Mouse (Mus musculus) cerebellum, adult 11-12 months (tissue): ENCODE measurements around the gene Ngfr.
"Not testable (repeated sequence)": the region's sequence is repeated elsewhere in the genome, so short reads cannot be mapped to it uniquely, and the experiment has no call there.

Source experiments
- DNase-seq: peaks from one replicate; pipeline ENCODE4 v3.0.0; 2022

The Ngfr gene

DNA sequence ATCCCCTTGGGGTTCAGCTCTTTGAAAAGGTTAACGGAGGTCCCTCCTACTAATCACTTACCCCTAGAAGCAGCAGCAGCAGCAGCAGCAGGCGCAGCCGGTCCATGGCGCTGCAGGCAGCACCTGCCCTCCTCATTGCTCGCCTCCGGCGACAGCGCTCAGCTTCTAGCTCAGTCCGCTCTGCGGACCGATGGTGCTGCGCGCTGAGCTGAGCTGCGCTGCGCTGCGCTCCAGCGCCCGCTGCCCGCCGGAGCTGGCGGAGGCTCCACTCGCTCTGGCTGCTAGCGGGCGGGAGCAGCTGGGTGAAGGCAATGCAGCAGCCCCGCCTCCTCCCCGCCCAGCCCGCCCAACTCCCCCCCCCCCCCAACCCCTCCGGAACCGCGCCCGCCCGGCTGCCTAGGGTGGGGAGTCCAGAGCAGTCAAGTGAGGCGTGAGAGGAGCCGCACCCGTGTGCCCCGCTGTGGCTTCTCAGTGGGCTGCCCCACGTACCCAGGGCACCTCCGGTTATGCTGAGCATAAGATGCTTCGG, at the start of gene Ngfr:
Gene Ngfr, minus strand, starts transcription at position 313 of the 529 bp plus-strand sequence.
- DNase-seq = peak; percentile 10

DNA sequence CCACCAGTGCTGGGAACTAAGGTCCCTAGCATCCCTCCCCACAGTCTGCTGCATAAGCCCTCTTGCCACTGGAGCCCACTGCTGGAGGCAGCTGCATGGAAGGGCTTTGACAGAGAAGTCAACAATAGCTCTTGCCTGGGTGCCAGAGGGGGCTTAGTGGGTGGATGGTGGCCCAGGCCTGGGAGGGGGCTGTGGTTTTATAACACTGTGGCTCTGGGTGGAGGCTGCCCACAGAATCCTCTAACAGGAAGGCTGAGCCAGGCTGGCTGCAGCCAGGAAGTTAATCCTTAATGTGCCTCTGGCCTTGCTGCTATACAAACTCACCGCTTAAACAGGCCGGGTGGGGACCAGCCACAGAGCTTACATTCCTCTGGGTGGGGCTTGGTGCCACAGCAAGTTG, 47.5 kb upstream of the Ngfr start:
- DNase-seq = no peak

DNA sequence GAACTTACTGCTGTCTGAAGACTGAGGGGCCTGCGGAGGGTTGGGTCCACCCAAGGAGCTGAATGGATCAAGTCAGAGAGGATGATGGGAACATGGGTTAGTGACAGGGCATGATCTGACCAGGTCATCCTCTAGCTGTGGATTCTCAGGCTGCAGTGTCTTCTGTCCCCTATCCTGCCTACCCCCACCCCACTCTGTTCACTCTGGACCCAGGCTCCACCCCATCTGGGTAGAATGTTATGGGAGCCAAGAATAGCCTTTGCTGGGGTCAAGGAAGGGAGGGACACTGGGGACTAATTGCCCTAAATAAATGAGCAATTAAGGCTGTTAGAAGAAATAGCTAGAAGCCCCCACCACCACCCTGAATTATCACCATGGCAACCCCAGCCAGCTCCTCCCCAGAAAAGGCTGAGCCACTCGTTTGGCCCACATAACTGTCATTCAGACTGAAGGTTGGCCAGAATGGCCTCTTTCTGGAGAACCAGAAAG, 46.0 kb upstream of the Ngfr start:
- no peak for DNase-seq

DNA sequence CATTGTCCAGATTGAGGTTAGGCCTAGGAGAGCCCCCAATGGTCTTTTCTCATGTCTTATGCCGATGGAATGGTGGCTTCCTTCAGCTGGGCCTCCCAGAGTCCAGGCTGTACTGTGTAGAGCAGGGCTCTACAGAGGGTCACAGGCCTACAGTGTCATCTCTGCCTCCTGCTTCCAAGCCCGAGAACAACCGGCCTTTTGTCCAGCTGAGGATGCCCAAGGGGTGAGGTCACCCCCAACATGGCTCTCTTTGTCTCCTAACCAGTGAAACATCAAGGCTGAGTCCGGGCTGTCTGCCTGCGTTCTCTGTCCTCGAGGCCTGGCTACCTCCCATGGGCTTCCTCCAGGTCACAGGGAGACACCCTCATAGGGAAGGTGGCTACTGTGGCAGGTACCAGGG, 44.9 kb upstream of the Ngfr start:
- peak; percentile 17 for DNase-seq

DNA sequence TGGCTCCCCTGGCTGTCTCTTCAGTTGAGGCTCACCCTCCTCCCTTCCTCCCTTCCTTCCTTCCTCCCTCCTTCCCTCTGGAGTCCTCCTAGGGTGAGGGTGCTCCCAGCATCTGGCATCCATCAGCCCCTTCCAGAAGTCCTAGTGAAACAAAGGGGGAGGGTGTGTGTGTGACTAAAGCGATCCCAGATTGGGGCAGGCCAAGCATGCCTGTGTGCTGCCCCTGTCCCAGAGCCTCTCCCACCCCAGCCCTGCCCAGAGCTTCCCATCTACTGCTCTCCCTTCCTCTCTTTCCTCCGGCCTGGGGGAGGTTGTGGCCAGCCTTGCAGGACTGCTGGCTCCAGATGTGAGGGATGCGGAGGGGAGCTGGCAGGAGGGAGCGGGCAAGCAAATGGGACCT, 43.8 kb upstream of the Ngfr start:
- no peak for DNase-seq

DNA sequence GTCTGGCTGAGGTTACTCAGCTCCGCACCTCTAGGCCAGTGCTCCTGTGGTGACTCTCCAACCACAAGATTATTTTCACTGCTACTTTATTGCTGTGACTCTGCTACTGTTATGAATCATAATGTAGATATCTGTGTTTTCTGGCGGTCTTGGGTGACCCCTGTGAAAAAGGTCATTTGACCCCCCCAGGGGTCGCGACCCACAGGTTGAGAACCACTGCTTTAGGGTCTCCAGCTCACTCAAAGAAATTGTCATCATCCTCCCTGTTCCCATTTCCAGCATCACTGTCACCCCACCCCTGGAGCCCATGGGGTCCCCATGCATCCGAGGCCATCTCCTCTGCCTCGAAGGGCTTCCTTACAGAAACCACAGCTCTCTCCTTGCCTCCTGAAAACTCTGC, 43.0 kb upstream of the Ngfr start:
- no peak for DNase-seq

DNA sequence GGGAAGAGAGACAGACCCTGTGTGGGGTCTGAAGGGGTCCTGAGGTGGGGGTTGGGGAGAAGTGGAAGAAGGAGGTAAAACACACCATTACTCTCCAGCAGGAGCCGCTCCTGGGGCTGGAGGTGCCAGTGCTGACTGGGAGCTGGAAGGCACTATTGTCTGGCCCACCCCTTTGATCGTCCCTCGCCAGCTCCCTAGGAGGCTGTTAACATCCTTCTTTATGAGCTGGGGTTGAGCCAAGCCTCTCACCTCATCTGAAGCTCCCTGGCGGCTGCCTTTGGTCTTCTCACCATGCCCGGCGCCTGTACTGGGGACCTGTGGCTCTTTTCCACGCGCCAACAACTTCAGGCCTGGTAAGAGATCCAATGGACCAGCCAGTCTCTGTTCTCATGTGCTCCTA, 34.9 kb upstream of the Ngfr start:
- DNase-seq = no peak

DNA sequence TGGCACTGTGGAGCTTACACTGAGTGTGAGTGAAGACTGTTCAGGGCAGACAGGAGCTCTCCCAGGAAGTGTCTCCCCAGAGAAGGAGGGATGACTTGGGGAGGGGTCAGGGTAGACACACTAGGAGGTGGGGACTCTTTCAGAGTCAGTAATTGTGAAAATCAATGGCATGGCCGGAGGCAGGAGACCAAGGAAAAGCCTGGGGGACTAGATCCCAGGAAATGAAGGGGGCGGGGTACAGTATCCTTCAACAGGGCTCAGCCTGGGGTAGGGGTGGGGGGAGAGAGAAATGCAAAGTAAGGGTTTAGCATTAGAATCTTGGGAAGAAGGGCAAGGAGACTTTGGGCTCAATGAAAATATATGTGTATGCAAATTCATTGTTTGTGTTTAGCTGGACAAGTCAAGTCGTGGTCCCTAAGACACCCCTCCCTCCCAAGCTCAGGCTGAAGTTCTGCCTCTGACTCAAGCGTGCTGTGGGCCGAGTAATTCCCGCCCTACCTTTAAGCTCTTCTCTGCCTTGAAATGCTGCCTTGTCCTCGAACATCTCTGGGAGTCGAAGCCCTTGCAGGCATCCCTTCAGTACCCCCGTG, 34.1 kb upstream of the Ngfr start:
- no peak for DNase-seq

DNA sequence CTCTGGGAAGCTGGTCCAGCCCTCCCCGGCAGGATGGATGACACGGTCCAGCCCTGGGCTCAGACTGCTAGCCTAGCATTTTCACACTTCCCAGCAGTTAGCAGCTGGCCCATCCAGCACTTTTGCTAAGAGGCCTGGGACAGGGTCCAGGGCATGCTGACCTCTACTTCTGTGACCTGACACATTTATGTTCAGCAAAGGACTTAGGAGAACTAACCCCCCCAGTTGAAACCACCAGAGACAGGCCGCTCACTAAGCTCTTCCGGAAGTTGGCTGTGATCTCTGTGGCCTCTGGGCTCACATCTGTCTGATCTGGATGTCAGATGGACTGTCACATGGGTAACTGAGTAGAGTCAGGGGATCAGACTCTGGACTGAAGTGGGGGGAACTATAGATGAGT, 33.5 kb upstream of the Ngfr start:
- no peak for DNase-seq

DNA sequence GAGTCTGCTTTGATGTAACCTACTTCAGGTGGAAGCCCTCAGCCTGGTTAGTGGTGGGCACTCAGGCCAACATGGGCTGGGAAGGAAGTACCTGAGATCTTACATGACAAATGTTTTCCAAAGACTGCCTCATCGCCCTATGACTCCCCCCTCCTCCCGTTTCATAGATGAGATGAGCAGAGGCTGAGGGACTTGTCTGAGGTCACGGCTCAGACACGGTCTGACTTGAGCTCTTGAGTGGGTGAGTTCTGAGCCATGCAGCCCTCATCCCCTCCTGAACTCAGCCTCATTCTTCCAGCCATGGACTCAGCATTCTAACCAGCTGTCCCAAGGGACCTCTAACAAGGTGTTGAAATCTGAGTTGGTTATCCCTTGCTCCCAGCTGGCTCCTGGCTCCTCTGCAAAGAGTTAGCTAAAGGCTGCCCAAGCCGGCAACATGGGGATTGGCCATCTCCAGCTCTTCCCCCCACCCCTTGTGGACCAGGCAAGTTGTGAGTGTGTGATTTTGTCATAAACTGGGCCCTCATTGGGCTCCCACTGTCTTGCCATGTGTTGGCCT, 32.4 kb upstream of the Ngfr start:
- DNase-seq = no peak

DNA sequence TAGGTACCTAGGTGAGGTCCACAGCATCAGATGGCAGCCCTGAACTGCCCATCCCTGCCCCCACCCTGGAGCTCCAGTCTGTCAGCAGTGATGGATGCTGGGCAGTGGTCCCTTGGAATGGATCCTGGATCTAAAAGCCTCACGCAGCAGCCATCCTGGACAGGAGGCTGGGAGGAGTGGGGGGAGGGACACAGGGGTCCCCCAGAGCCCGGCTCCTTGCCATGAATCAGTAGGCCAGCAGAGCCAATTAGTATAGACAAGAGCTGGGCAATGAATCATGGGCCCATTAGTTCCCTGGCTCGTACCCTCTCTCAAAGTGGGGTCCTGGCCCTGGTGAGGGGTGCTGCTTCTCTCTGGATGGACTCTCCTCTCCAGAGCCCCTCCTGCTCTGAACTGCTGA, 31.5 kb upstream of the Ngfr start:
- no peak for DNase-seq

DNA sequence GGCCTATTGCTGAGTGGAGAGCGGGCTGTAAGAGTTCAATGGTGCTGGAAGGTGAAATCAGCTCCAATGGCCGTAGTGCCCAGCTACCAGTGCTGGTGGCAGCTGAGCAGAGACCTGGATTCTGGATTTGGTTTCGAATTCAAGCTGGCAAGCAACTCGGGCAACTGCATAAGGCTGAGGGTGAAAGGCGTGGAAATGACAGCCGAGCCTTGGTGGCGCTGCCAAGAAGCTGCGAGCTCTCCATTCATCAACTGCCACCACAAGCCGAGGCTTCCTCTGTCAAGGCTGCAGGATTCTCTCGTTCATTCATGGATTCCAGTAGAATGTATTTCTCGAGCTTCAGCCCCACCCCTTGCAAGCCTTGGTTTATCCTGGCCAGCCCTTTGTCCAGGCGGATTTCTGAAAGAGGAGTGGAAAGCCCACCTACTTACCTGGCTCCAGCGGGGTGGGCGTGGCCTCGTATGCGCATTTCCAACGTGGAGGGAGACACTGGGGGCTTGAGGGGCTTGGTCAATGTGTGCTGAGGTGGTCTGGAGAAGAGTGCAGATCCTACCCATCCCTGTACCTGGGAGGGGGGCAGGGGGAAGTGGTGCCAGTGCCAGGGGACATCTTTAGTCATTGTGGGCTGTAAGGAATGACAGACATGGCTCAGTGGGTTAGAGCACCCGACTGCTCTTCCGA, 30.4 kb upstream of the Ngfr start:
- peak; percentile 6 for DNase-seq

DNA sequence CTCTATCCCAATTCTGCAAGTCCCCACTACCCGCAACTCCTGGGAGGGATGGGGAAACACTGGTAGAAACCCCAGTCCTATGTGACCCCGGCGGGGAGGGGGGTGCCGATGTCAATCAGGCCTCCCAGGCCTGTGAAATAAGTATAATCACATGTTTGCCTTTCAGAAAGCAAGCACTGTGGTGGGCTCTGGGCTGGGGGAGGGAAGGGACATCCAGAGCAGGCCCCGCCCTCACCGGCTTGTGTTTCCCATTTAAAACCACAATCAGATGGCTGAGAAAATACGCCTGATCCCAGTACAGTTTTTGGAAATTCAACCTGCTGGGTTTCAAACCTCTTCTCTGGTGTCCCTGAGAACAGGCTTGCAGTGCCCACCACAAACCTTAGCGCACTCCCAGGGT, 27.2 kb upstream of the Ngfr start:
- no peak for DNase-seq

DNA sequence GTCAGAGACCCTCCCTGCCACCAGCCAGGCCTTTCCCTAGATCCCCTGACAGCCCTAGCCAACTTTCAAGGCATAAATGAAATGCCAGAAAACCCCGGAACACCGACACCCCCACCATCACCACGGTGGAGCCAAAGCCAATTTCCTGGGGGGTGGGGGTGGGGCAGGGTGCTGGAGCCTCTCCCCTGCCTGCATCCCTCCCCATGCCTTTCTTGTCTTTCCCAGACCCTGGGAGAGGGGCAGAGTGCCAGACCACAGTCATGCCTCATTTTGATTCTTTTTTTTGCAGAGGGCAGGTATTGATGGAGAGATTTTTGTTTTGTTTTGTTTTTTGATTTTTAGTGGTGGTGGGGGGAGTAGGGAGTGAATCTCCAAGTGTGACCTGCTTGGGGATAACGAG, 23.7 kb upstream of the Ngfr start:
- DNase-seq = no peak

DNA sequence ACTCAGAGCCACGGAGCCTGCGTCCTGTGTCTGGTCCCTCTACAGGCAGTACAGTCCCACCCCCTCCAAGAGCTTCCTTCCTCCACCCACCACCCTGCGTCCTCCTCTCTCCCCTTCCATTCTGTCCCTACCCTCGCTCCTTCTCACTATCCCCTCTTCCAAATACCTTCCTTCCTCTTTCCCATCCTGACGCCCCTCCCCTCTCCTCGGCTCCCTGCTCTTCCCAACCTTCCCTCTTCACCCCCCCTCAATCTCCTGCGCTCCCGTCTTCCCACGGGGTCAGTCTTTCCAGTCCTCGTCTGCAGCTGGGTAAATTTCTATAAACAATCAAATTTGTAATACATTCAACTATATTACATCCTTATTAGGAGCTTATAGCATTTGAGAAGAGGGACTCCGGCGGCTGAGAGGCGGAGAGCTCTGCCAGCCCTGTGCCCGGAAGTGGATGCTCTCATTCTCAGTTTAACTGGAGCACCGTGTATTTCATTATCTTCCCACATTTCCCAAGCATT, 22.9 kb upstream of the Ngfr start:
- DNase-seq = no peak

DNA sequence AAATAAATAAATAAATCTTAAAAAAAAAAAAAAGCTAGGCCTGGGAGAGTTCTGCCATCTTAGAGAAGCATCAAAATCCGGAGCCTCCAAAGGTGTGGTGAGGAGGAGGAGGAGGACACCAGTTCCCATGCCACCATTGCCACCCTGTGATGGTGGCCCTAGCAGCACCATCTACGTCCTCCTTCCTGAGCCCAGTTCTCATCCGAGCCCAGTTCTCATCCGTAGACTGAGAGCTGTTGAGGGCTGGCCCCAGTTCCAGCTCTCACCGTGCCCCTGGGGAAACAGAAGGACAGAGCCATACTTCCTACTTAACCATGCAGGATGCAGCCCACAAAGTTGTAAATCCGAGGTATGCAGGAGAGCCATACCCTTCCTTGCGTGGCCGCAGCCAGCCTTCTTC, 22.4 kb upstream of the Ngfr start:
- DNase-seq = no peak

DNA sequence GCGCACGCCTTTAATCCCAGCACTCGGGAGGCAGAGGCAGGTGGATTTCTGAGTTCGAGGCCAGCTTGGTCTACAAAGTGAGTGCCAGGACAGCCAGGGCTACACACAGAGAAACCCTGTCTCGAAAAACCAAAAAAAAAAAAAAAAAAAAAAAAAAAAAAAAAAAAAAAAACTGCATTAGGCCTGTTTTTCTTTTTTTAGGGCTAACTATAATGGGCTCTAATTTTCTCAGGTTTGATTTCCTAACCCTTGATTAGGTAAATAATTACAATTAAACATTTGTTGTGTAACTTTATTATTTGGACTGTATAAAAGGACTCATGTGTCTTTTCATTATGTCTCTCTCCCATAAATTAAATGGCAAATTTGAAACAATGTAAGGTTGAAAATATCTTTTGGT, 19.8 kb upstream of the Ngfr start:
- DNase-seq = not testable (repeated sequence)

DNA sequence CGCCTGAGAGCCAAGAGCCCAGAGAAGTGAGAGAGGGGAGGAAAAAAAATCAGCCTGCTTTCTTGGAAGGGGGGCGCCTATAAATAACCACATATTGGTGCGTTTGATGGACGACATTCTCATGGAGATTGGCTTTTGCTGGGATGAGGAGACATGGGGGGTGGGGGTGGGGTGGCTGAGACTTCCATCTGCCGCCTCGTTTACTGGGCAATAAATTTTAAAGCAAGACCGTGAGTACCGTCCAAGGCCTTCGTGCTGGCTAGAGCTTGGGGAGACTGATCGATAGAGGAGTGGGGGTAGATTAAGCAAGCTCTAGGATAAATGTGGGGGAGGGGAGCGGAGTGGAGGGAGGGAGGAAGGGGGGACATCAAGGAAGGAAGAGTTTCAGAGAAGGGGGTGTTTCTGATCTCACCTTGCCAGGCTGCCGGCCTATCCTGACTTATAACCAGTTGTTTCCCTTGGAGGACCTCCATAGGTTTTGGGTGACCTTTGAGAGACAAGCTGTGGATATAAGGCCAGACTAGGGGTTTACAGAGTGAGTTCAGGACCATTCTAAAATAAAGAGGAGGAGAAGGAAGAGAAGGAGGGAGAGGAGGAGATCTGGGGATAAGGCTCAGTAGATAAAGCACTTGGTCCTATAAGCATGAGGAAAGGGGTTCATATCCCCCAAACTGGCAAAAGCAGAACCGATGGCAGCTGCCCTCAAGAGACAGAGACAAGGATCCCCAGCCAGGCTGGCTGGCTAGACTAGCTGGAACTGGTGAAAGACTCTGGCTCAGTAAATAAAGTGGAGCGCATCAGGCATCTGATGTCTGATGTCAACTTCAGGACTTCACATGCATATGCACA, 10.9 kb upstream of the Ngfr start:
- no peak for DNase-seq

DNA sequence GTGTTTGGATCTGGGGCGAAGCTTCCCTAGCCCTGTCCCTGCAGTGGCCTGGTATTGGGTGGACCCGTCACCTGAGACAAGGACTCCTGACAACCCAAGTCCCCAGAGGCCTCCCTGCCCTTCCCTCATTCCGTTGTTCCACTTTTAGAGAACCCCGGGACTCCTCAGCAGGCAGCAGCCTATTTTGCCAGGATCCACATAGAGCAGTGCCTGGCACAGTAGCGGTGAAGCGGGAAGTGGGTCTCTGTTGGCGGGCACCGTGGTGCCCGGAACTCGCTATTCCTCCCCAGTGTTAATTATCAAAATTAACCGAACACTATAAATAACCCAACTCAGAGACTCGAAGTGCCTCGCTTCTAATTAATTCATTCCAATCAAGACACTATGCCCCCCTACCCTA, 10.2 kb upstream of the Ngfr start:
- no peak for DNase-seq

DNA sequence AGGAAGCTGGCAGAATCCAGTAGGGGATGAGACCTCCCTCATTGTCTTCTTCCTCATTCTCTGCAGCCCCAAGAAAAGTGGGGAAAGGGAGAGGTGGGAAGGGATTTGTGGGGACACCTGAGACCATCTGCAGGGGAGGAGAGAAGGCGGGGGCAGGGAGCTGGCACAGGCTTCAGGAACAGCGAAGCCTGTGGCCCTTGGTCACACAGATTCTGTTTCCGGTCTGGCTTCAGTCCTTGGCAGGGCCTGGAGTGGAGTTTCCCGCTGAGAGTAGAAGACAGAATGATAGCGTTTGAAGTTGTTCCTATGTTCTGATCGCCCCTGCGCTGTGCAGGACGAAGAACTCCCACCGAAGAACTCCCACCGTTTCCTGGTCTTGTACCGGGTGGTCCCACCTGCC, 9.2 kb upstream of the Ngfr start:
- no peak for DNase-seq

DNA sequence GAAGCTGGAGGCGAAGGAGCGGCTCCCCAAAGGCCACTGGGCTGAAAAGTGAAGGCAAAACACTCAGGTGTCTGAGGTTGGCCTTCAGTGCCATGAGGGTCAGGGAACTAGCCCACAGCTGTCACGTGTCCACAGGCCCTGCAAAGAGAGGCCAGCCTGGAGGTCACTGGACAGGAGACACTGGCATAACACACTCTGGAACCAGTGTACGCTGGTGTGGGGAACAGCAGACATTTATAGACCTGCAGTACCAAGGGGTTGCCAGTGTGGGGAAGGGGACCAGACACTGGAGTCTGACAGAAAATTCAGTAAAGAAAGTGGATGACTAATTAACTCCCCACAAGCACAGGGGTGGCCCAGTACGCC, 8.6 kb upstream of the Ngfr start:
- no peak for DNase-seq

DNA sequence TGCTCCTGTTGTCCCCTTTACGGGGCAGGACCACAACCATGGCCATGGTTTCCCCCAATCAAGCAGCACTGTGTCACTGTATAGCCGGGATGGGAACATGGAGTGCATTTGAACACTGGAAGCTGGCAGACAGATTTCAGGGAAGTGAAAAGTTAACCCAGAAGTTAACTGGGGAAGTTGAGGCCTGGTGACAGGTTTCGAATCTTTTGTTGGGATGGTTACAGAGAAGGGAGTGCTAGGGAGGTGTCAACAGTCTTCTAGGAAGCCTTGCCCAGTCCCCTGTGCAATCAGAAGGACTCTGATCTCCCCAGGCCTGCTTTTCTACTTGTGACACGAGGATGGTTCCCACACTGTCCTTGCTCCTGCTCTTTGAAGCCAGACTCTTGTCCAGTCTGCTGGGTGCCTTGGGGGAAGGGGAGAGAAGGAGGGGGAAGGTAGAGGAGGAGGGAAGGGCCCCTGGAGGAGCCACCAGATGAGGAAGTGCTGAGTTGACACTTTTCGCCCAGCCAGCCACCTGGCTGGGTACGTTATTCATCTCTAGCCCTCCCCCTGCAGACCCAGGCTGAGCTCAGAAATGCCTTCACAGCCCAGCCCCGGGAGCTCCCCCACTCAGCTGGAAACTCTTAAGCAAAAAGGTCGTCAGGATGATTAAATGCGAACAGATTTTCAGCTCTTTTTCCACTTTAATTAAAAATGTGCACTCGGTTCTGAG, 8.1 kb upstream of the Ngfr start:
- DNase-seq = no peak
